Mouse (Mus musculus): ENCODE measurements around the gene Btn2a2.

The Btn2a2 gene

GRCm38 (mm10) chr13:23450398-23450797 lies 38.3 kb downstream of the Btn2a2 start:
- no peak for ATAC-seq (ENCODE audit: insufficient number of reproducible peaks, low FRiP score, low TSS enrichment)

GRCm38 (mm10) chr13:23449235-23450095 lies 39.2 kb downstream of the Btn2a2 start:
- ATAC-seq (ENCODE audit: insufficient number of reproducible peaks, low FRiP score, low TSS enrichment) = no peak

GRCm38 (mm10) chr13:23448758-23449157 lies 39.9 kb downstream of the Btn2a2 start:
- ATAC-seq (ENCODE audit: insufficient number of reproducible peaks, low FRiP score, low TSS enrichment) = no peak

- ATAC-seq (ENCODE audit: insufficient number of reproducible peaks, low FRiP score, low TSS enrichment) = 0 out of 2 replicates have a peak, but pooled peaks have one; percentile 49
Observed at GRCm38 (mm10) chr13:23446498-23446952, 42.1 kb downstream of the Btn2a2 start.

- peak; percentile 90 for ATAC-seq (ENCODE audit: insufficient number of reproducible peaks, low FRiP score, low TSS enrichment)
Observed at GRCm38 (mm10) chr13:23445561-23446320, 42.9 kb downstream of the Btn2a2 start.

GRCm38 (mm10) chr13:23445156-23445555 lies 43.5 kb downstream of the Btn2a2 start:
- ATAC-seq (ENCODE audit: insufficient number of reproducible peaks, low FRiP score, low TSS enrichment) = peak; percentile 33; the same call in 1 of the 2 replicates

GRCm38 (mm10) chr13:23444451-23444850 lies 44.2 kb downstream of the Btn2a2 start:
- ATAC-seq (ENCODE audit: insufficient number of reproducible peaks, low FRiP score, low TSS enrichment) = no peak

GRCm38 (mm10) chr13:23439901-23440300 lies 48.8 kb downstream of the Btn2a2 start:
- no peak for ATAC-seq (ENCODE audit: insufficient number of reproducible peaks, low FRiP score, low TSS enrichment)

- ATAC-seq (ENCODE audit: insufficient number of reproducible peaks, low FRiP score, low TSS enrichment) = no peak
Observed at GRCm38 (mm10) chr13:23438521-23438920, 50.1 kb downstream of the Btn2a2 start.

GRCm38 (mm10) chr13:23437908-23438307 lies 50.7 kb downstream of the Btn2a2 start:
- 0 out of 2 replicates have a peak, but pooled peaks have one; percentile 9 for ATAC-seq (ENCODE audit: insufficient number of reproducible peaks, low FRiP score, low TSS enrichment)

- no peak for ATAC-seq (ENCODE audit: insufficient number of reproducible peaks, low FRiP score, low TSS enrichment)
Observed at GRCm38 (mm10) chr13:23436861-23437822, 51.5 kb downstream of the Btn2a2 start.

GRCm38 (mm10) chr13:23436231-23436661 lies 52.4 kb downstream of the Btn2a2 start:
- no peak for ATAC-seq (ENCODE audit: insufficient number of reproducible peaks, low FRiP score, low TSS enrichment)

GRCm38 (mm10) chr13:23435676-23436075 lies 53.0 kb downstream of the Btn2a2 start:
- ATAC-seq (ENCODE audit: insufficient number of reproducible peaks, low FRiP score, low TSS enrichment) = no peak

- no peak for ATAC-seq (ENCODE audit: insufficient number of reproducible peaks, low FRiP score, low TSS enrichment)
Observed at GRCm38 (mm10) chr13:23435241-23435640, 53.4 kb downstream of the Btn2a2 start.

- ATAC-seq (ENCODE audit: insufficient number of reproducible peaks, low FRiP score, low TSS enrichment) = no peak
Observed at GRCm38 (mm10) chr13:23434426-23434825, 54.2 kb downstream of the Btn2a2 start.

GRCm38 (mm10) chr13:23433801-23434200 lies 54.9 kb downstream of the Btn2a2 start:
- ATAC-seq (ENCODE audit: insufficient number of reproducible peaks, low FRiP score, low TSS enrichment) = no peak

- ATAC-seq (ENCODE audit: insufficient number of reproducible peaks, low FRiP score, low TSS enrichment) = no peak
Observed at GRCm38 (mm10) chr13:23433206-23433605, 55.5 kb downstream of the Btn2a2 start.

GRCm38 (mm10) chr13:23432562-23433201 lies 56.0 kb downstream of the Btn2a2 start:
- peak; percentile 82 for ATAC-seq (ENCODE audit: insufficient number of reproducible peaks, low FRiP score, low TSS enrichment)

GRCm38 (mm10) chr13:23431351-23431771 lies 57.3 kb downstream of the Btn2a2 start:
- ATAC-seq (ENCODE audit: insufficient number of reproducible peaks, low FRiP score, low TSS enrichment) = 0 out of 2 replicates have a peak, but pooled peaks have one; percentile 18
